Mouse (Mus musculus): ENCODE data around the gene Cfap161.

DNA sequence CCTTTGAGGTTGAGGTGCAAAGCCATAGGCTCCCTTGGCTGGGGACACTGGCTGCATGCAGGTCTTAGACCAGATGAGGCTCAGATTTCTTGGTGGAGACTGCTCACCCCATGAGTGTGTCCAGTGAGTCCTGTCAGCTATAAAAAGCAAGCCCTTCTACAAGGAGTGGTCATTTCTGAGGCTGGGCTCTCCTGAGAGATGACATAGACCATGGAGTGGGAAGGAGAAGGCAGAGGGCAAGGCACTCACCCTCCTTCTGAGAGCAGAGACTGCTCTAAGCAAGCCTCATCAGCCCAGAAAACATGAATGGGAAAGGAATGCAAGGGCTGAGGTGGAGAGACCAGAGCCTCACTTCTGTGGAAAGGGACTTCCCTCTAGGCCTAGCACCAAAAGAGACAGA lies 68.9 kb downstream of the Cfap161 start:
- TF ChIP-seq CTCF (IDR thresholded peaks at IDR 0.05; ENCODE audit: low read depth) (no peak), EP300 (optimal IDR thresholded peaks at IDR 0.05) (no peak)
